Mouse (Mus musculus) heart, adult 2 months (tissue): Measurements from ENCODE around the gene Nup35. TPM values are rescaled to one million over a fixed set of nuclear protein-coding genes. Genes with fewer than 3 reads are reported as not detected.

Experiments
- DNase-seq, 2 experiments: peaks; one replicate each; pipeline ENCODE4 v3.0.0; 2021
- H3K27ac ChIP-seq: fragments of 200-600 bp; 2 replicates; pipeline ENCODE4 v1.8.1; 2022
- H3K27me3 ChIP-seq: fragments of 200-500 bp; 2 replicates; pipeline ENCODE4 v1.6.1; 2012; ENCODE audit warnings: mild to moderate bottlenecking, low read length, inconsistent platforms, mixed read lengths; ENCODE audit not compliant: control insufficient read depth, insufficient read depth
- H3K36me3 ChIP-seq: fragments of 200-500 bp; 2 replicates; pipeline ENCODE4 v1.6.1; 2012; ENCODE audit warnings: low read length, inconsistent platforms; ENCODE audit not compliant: control insufficient read depth, insufficient read depth
- H3K4me1 ChIP-seq: fragments of 200-500 bp; 2 replicates; pipeline ENCODE4 v1.6.1; 2011; ENCODE audit warnings: low read length; ENCODE audit not compliant: control insufficient read depth, insufficient read depth
- H3K4me3 ChIP-seq: fragments of 200-600 bp; 2 replicates; pipeline ENCODE4 v1.8.1; 2022
- H3K79me2 ChIP-seq: fragments of 200-500 bp; replicated peaks from 2 replicates; pipeline ENCODE4 v1.6.1; 2012; ENCODE audit warnings: mild to moderate bottlenecking, inconsistent platforms, low read length, moderate library complexity, mixed read lengths; ENCODE audit not compliant: control insufficient read depth, insufficient read depth
- H3K9ac ChIP-seq: fragments of 200-500 bp; 2 replicates; pipeline ENCODE4 v1.6.1; 2012; ENCODE audit warnings: low read depth, mild to moderate bottlenecking, control low read depth, inconsistent platforms, low read length, mixed read lengths
- CTCF ChIP-seq: fragments of 200-600 bp; IDR thresholded peaks from 2 replicates; pipeline ENCODE4 v1.8.1; 2022; ENCODE audit warnings: antibody characterized with exemption, mild to moderate bottlenecking, moderate library complexity
- EP300 ChIP-seq: fragments of 200-500 bp; IDR thresholded peaks from 2 replicates; pipeline ENCODE4 v1.6.1; 2011; ENCODE audit warnings: low read depth, low read length, control low read depth; ENCODE audit not compliant: insufficient read depth
- POLR2A ChIP-seq: fragments of 200-500 bp; IDR thresholded peaks from 2 replicates; pipeline ENCODE4 v1.6.1; 2011; ENCODE audit warnings: mild to moderate bottlenecking, low read depth, low read length, control low read depth; ENCODE audit not compliant: insufficient read depth
- WGBS: fragments of 180-500 bp; shearing (Covaris S2); methylation state at CpG from one replicate; pipeline ENCODE4 v1.1.7; 2018; 5-methylcytosine and 5-hydroxymethylcytosine counted together
- intact Hi-C: fragments of 180-260 bp; cut with DNase I; formaldehyde crosslinking; loops from one replicate; pipeline ENCODE4 v1.15.1; 2025
- microRNA-seq, 2 experiments: library from miRNA; unstranded; fragments of <30 nt; microRNA quantifications; one replicate each; pipeline ENCODE4 v1.2.0; 2021
- polyA plus RNA-seq: library from polyadenylated mRNA; depleted of rRNA; stranded (reverse); fragments of >200 nt; gene quantifications from 2 replicates; pipeline ENCODE4 v1.2.3, GENCODE M21; 2012; rRNA removed
- total RNA-seq, 2 experiments: library from RNA; stranded (reverse); gene quantifications; 2 replicates each; pipeline ENCODE4 v1.2.3; 2021

Gene Nup35
- total and polyA plus RNA-seq, 3 experiments = 6.0 to 9.7 (median 6.5) TPM

DNA sequence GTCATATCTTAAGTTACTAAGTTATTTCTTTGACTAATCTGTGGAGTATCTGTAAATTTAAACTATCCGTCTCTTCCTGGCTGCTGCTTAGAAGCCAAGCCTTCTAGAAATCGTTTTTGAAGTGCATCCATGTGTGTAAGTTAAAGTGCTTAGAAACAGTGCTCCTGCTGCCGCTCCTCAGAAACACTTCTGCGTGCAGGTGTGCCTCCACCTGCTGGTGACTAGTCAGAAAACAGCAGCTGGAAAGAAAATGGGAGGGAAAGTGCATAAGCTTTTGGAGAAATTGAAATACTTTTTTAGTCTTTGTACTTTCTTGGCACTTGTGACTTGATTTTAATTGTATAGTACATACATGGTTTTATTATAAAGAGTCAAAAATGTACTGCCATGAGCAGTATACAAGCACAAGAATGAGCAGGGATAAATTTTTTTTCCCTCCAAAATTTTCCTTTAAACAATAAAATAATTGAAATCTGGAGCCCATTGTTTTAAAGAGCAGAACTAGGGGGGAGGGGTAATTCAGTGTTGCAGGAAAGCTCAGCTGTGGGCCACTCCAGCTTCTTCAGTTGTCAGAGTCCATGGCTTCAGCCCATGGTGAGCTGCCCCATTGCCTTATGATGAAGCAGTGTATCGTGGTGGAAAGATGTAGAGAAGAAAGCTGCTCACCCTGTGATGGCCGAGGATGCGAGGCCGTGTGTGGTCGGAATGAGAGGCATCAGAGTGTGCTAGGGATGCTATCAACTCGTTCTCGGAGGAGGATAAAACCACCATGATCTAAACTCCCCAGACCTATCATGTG lies 53.0 kb downstream of the Nup35 start:
- intact Hi-C loops = loop anchor here (10.0 kb wide), 1 partner anchor 315 kb away; no protein-coding TSS in a partner anchor
- 80% methylated on average over 11 of the region's 11 CpGs for WGBS

DNA sequence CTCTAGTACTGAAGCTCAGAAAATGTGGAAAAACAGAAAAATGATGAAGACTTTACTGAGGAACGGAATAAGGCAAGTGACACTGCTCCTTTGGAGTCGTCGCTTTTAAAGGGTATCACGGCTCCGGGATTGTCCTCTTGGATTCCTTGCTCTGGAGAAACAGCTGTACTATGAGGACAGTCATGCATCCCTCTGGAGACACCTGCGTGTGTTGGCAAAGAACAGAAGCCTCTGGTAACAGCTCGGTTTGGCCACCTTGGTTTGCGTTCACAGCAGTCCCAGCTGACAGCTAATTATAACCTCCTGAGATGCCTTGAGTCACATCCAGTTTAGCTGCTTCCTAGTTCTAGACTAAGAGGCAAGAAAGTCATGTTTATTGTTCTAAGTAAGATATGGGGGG lies 61.8 kb downstream of the Nup35 start:
- Histone ChIP-seq H3K9ac (no peak overlapping the region), H3K27me3 (no peaks in the 10 kb centered on the region), H3K79me2 (no peaks in the 10 kb centered on the region), H3K4me1 (no peaks in the 10 kb centered on the region), H3K36me3 (no peaks in the 10 kb centered on the region), H3K27ac (no peak overlapping the region), H3K4me3 (no peak overlapping the region)
- 72% methylated on average over 8 of the region's 8 CpGs for WGBS
- intact Hi-C loops = no loop called here
- TF ChIP-seq POLR2A (no peak), EP300 (no peak), CTCF (no peak)
- no peak for DNase-seq

More for the DNA sequence above, 53.0 kb downstream of the Nup35 start:
- Histone ChIP-seq H3K79me2 (no peaks in the 10 kb centered on the region), H3K27ac (no peak overlapping the region), H3K9ac (no peak overlapping the region), H3K4me1 (no peaks in the 10 kb centered on the region), H3K27me3 (no peaks in the 10 kb centered on the region), H3K36me3 (no peaks in the 10 kb centered on the region), H3K4me3 (no peak overlapping the region)
- no peak for DNase-seq
- TF ChIP-seq CTCF (peak; percentile 51), EP300 (no peak)

DNA sequence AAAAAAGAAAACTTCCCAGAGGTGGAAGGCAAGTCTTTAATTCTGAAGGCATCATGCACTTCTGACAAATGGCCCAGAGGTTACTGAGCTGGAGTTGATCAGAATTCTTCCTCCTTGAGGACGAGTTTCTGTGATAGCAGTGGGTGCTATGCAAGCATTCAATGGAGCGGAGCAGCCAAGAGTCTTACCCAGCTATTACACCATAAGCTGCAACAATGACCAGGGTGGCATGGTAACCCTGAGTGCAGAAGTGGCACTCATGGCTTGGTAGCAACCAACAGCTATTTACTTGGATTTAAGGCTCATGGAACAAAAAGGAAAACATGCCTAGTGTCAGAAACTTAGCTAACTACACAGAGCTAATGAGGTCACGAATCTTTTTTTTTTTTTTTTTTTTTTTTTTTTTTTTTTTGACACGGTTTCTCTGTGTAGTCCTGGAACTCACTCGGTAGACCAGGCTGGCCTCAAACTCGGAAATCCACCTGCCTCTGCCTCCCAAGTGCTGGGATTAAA lies 66.7 kb downstream of the Nup35 start:
- intact Hi-C loops = no loop called here
- Histone ChIP-seq H3K79me2 (no peaks in the 10 kb centered on the region), H3K9ac (no peak overlapping the region), H3K27ac (no peak overlapping the region), H3K4me1 (no peaks in the 10 kb centered on the region), H3K27me3 (no peaks in the 10 kb centered on the region), H3K36me3 (no peaks in the 10 kb centered on the region), H3K4me3 (no peak overlapping the region)
- DNase-seq = no peak
- no peak for TF ChIP-seq CTCF
- 66% methylated on average over 6 of the region's 6 CpGs for WGBS

DNA sequence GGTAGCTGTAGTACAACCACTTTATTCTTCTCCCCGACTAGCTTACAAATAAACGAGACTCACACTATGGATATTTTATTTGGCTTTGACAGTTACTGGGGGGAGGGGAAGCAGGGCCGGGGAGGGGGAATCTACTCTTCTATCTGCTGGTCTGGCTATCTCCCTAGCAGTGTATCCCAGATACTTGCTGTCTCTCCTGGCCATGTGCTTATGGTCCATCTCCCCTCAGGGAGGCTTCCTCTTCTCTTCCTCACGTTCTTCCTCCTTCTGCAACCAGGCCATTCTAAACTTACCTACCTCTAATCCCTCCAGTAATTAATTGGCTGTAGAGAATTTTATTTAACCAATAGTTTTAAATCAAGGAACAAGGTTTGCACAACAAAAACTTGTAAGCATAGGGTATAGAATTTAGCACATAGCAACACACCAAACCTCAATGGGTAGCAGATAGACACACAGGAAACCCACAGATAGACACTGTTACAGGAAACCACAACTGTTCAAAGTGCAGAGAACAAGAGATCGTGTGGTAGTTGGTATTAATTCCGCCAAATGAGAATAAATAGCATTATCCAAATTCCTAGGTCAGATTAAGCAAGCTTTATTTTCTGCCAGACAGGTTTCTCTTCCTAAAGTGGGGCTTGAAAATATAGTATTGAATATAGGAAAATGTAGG lies 67.5 kb downstream of the Nup35 start:
- DNase-seq = no peak
- WGBS = 76% methylated on average over 6 of the region's 6 CpGs
- H3K27me3 ChIP-seq = no peaks in the 10 kb centered on the region
- TF ChIP-seq POLR2A (no peak), EP300 (no peak)
- H3K79me2 ChIP-seq = no peaks in the 10 kb centered on the region
- H3K4me3 ChIP-seq = no peak overlapping the region
- no peak overlapping the region for H3K9ac ChIP-seq
- intact Hi-C loops = no loop called here
- no peaks in the 10 kb centered on the region for H3K36me3 ChIP-seq
- no peaks in the 10 kb centered on the region for H3K4me1 ChIP-seq
- H3K27ac ChIP-seq = no peak overlapping the region

DNA sequence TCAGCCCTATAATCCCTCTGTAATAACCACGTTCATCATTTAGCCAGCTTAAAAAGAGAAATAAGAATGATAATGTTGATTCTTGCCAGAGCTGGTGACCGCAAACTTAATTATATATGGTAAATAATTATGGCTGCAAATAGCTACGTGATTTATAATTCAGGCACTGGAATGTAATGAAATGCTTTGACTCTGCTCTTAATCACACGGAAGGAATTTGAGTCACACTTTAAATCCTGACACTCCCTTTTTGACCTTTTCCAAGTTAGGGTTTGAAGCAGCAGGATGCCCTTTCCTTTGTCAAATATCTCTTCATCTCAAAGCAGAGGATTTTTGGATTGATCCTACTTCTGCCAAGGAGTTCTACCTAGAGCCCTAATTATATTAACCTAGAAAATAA lies 71.2 kb downstream of the Nup35 start:
- Histone ChIP-seq H3K27ac (no peak overlapping the region), H3K27me3 (no peaks in the 10 kb centered on the region), H3K4me1 (no peaks in the 10 kb centered on the region), H3K9ac (no peak overlapping the region), H3K79me2 (no peaks in the 10 kb centered on the region), H3K36me3 (no peaks in the 10 kb centered on the region), H3K4me3 (no peak overlapping the region)
- WGBS = 54% methylated on average over 4 of the region's 4 CpGs
- intact Hi-C loops = no loop called here
- no peak for DNase-seq
- no peak for TF ChIP-seq CTCF
- no peak for TF ChIP-seq POLR2A

DNA sequence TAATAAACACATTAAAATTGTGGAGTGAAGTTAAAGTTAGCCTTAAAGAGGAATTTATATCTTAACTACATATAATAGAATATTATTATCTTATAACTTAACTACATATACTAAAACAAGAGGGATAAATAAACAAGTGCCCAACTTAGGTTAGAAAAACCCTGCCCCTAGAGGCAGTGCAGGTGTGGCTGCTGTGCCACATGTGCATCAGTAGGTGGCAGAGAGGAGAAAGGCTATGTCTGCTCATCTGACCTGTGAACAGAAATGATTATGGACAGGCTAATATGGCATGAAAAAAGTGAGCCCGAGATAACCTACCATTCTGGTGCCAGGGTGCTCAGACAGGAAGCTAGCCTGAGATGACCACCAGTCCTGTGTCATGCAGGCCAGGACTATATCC lies 90.4 kb downstream of the Nup35 start:
- H3K27me3 ChIP-seq = no peaks in the 10 kb centered on the region
- 85% methylated on average over 1 of the region's 1 CpGs for WGBS
- DNase-seq = no peak
- H3K4me1 ChIP-seq = no peaks in the 10 kb centered on the region
- no peaks in the 10 kb centered on the region for H3K36me3 ChIP-seq
- TF ChIP-seq POLR2A = no peak
- TF ChIP-seq CTCF = peak; percentile 21; the same call in 1 of the 2 replicates
- no peak for TF ChIP-seq EP300
- no peaks in the 10 kb centered on the region for H3K79me2 ChIP-seq
- no peak overlapping the region for H3K9ac ChIP-seq
- no peak overlapping the region for H3K27ac ChIP-seq
- H3K4me3 ChIP-seq = no peak overlapping the region
- intact Hi-C loops = no loop called here

Small RNA genes within 50 kb of the gene (microRNA-seq; reads per million reads assigned to microRNA genes)
- 0 reads per million in 2 experiments for gene Mir684-1

Other genes starting within 250 kb of the Nup35 start
- gene Frzb, start 169.6 kb upstream of the Nup35 start, total RNA-seq = 1 to 10 TPM; 5.7 to 6.0 TPM
- gene Frzb, start 169.6 kb upstream of the Nup35 start, polyA plus RNA-seq = 2.8 and 4.6 TPM in 2 replicates
- gene Nckap1, start 35.9 kb upstream of the Nup35 start, total RNA-seq = 10 to 100 TPM; 60.1 to 63.6 TPM
- 21.9 and 44.6 TPM in 2 replicates for gene Nckap1, start 35.9 kb upstream of the Nup35 start, polyA plus RNA-seq
- gene Dusp19, start 191 bp upstream of the Nup35 start, total RNA-seq = 1 to 10 TPM; 8.9 to 9.1 TPM
- gene Dusp19, start 191 bp upstream of the Nup35 start, polyA plus RNA-seq = 5.4 and 8.8 TPM in 2 replicates